Mouse (Mus musculus) spleen, postnatal 10 days (tissue): ENCODE results near the gene E4f1.
"Not testable (repeated sequence)": the region's sequence is repeated elsewhere in the genome, so short reads cannot be mapped to it uniquely, and the experiment has no call there.

Experiments used
- DNase-seq, 2 experiments: peaks; one replicate each; pipeline ENCODE4 v3.0.0; 2021 to 2022; ENCODE audit warnings: low spot score in 2 of 2

The E4f1 gene

GRCm38 (mm10) chr17:24455523-24456206, 14.4 kb downstream of the E4f1 start:
- not testable (repeated sequence) for DNase-seq

- peak; percentile 100 for DNase-seq
These were observed 15.2 kb downstream of the E4f1 start for GRCm38 (mm10) chr17:24454756-24455522.

- DNase-seq, result no peak
These were observed 15.8 kb downstream of the E4f1 start for GRCm38 (mm10) chr17:24454218-24454755.

GRCm38 (mm10) chr17:24453372-24453771, 16.7 kb downstream of the E4f1 start:
- no peak for DNase-seq

- DNase-seq, result no peak
These were observed 18.9 kb downstream of the E4f1 start for GRCm38 (mm10) chr17:24451220-24451619.

GRCm38 (mm10) chr17:24449507-24449906, 20.6 kb downstream of the E4f1 start:
- no peak for DNase-seq

- DNase-seq, result no peak
These were observed 23.5 kb downstream of the E4f1 start for GRCm38 (mm10) chr17:24446590-24446989.

GRCm38 (mm10) chr17:24443409-24443808, 26.7 kb downstream of the E4f1 start:
- DNase-seq, result no peak

GRCm38 (mm10) chr17:24442632-24443155, 27.4 kb downstream of the E4f1 start, which contains the start of gene Dnase1l2:
Dnase1l2 (minus strand) TSS chr17:24443105.
- DNase-seq, result no peak

- DNase-seq, result no peak
These were observed 28.0 kb downstream of the E4f1 start for GRCm38 (mm10) chr17:24442107-24442506.

GRCm38 (mm10) chr17:24441148-24441547, 29.0 kb downstream of the E4f1 start:
- no peak for DNase-seq

GRCm38 (mm10) chr17:24440377-24440776, 29.7 kb downstream of the E4f1 start:
- DNase-seq, result no peak

GRCm38 (mm10) chr17:24437016-24437415, 33.1 kb downstream of the E4f1 start:
- peak; percentile 43 to 49 for DNase-seq

GRCm38 (mm10) chr17:24429201-24429983, 40.7 kb downstream of the E4f1 start:
- DNase-seq, result no peak

- peak in 1 of 2 experiments; percentile 19 for DNase-seq
These were observed 42.9 kb downstream of the E4f1 start for GRCm38 (mm10) chr17:24427170-24427557.

- peak; percentile 88 to 93 for DNase-seq
These were observed 43.5 kb downstream of the E4f1 start, which contains the start of gene Eci1 for GRCm38 (mm10) chr17:24426471-24427169. Eci1 (plus strand) TSS chr17:24426641.

GRCm38 (mm10) chr17:24425905-24426304, 44.2 kb downstream of the E4f1 start:
- no peak for DNase-seq

GRCm38 (mm10) chr17:24425326-24425725, 44.8 kb downstream of the E4f1 start:
- not testable (repeated sequence) for DNase-seq

GRCm38 (mm10) chr17:24424489-24424888, 45.6 kb downstream of the E4f1 start:
- DNase-seq, result no peak

GRCm38 (mm10) chr17:24423114-24423513, 47.0 kb downstream of the E4f1 start:
- DNase-seq, result no peak

- DNase-seq, result no peak
These were observed 54.0 kb downstream of the E4f1 start for GRCm38 (mm10) chr17:24416051-24416652.
